Mouse (Mus musculus): Measurements from ENCODE around the gene Tmem151b. TPM values are rescaled to one million over a fixed set of nuclear protein-coding genes. Genes with fewer than 3 reads are reported as not detected.

The Tmem151b gene
- total RNA-seq, 2 experiments from 2014 or later, result 120 to 121 TPM

DNA sequence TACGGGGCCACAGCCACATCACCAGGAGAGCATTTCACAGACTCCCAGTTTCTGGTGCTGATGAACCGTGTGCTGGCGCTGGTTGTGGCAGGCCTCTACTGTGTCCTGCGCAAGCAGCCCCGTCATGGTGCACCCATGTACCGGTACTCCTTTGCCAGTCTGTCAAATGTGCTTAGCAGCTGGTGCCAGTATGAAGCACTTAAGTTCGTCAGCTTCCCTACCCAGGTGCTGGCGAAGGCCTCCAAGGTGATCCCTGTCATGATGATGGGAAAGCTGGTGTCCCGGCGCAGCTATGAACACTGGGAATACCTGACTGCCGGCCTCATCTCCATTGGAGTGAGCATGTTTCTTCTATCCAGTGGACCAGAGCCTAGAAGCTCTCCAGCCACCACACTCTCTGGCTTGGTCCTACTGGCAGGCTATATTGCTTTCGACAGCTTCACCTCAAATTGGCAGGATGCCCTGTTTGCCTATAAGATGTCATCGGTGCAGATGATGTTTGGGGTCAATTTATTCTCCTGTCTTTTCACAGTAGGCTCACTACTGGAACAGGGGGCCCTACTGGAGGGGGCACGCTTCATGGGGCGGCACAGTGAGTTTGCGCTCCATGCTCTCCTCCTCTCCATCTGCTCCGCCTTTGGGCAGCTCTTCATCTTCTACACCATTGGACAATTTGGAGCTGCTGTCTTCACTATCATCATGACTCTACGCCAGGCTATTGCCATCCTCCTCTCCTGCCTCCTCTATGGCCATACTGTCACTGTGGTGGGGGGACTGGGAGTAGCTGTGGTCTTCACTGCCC is 17.1 kb upstream of the Tmem151b start:
- intact Hi-C loops (cut with DNase I), result no loop called here
- DNase-seq (ENCODE audit: low spot score in 2 of 2), result peak; percentile 23 to 26

DNA sequence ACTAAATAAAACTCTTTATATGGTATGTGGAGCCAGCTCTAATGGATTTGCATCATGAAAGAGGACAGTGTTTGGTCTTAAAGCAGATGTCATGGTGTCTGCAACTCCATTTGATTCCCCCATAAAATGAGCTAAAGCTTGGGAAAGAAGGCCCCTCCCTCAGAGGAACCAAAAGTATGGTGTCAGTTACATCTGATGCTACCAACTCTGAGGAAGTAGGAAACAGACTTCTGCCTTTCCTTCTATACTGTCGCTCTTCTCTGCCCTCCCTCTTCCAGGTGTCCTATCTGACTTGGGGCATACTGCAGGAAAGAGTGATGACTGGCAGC is 16.5 kb upstream of the Tmem151b start:
- no peak for DNase-seq (ENCODE audit: low spot score in 2 of 2)
- intact Hi-C loops (cut with DNase I), result no loop called here

DNA sequence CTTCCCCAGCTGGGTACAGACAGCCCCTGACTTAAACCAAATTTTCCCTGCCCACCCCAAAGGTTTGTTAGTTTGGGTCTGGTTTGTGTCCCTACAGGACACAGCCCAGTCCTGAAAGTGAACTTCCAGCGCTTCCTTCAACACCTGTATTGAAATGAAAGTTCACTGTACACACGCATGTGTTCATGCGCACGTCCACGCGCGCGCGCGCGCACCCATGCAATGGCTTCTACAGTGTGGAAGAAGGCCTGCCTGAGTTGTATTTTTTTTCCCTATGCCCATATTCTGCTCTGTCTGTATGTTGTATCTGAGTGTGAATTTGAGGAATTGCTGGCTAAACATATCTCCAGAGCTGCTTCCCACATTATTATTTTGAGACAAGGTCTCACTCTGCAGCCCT is 15.6 kb upstream of the Tmem151b start:
- intact Hi-C loops (cut with DNase I), result no loop called here
- no peak for DNase-seq (ENCODE audit: low spot score in 2 of 2)

DNA sequence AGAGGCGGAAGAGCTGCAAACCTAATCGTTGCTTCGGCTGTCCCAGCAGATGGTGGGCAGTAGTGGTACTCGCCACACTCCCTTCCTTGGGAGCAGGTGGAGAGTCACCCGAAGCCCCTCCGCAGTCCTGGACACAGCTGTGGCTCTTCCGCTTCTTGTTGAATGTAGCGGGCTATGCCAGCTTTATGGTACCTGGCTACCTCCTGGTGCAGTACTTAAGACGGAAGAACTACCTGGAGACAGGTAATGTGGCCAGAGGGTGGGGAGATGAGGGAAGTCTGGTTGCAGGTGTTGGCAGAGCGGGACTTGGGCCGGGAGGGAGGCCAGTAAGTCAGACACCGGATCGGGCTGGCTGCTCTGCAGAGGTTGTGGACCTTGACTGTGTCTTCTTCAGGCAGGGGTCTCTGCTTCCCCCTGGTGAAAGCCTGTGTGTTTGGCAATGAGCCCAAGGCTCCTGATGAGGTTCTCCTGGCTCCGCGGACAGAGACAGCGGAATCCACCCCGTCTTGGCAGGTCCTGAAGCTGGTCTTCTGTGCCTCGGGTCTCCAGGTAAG is 15.1 kb upstream of the Tmem151b start:
- intact Hi-C loops (cut with DNase I), result no loop called here
- no peak for DNase-seq (ENCODE audit: low spot score in 2 of 2)

DNA sequence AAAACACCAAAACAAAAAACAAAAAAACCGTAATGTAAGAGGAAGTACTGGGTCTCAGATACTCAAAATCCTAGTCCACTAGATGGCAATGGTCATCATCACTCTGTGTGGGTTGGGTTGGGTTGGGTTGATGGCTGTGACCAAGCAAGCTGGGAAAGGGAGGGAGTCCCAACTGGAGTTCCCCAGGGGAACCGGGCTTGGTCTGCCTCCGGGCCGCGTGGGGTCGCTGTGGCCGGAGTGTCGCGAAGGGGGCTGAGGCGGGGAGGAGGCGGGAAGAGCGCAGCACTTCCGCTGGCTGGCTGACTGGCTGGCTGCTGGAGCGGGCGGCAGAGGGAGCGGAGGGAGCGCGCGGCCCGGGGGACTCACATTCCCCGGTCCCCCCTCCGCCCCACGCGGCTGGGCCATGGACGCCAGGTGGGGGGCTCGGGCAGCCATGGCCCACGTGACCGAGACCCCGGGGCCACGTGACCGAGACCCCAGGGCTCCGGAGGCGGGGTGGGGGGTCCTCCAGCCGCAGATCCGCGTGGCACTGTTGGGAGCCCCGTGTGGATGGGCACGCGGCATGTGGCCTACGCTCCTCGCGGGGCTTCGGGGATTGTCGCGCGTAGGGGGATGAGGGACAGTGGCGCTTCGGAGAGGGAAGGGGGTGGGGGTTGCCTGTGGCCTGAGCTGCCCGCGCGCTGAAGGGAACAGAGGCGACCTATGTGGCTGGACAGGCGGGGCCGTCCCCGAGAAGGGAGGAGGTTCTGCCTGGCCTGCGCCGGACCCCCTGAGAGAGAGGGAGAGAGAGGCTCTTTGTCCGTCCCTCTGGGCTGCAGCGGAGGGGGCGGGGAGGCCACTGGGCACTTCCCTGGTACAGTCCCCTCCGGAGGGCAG is 14.4 kb upstream of the Tmem151b start, which contains the start of gene Slc35b2:
Gene Slc35b2 (plus strand): TSS at position 220 of the 876 bp plus-strand sequence.
- intact Hi-C loops (cut with DNase I), result no loop called here
- DNase-seq (ENCODE audit: low spot score in 2 of 2), result peak; percentile 90 to 91

DNA sequence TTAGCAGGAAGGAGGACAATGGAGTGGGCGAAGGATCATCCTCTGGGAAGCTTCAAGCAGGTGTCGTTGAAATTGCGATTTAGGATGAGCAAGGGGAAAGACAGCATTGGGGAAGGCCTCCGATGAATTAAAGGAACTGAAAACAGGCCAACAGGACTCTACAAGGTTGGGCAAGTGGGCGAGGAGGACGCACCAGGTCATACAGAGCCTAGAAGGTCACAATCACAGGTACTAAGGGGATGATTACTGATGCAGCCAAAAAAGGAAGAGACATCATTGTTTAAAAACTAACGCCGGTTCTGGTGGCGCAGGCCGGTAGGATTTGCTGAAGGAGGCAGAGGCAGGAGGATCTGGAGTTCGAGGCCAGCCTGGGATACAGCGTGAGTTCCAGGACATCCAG is 13.7 kb upstream of the Tmem151b start:
- intact Hi-C loops (cut with DNase I), result no loop called here
- no peak for DNase-seq (ENCODE audit: low spot score in 2 of 2)

DNA sequence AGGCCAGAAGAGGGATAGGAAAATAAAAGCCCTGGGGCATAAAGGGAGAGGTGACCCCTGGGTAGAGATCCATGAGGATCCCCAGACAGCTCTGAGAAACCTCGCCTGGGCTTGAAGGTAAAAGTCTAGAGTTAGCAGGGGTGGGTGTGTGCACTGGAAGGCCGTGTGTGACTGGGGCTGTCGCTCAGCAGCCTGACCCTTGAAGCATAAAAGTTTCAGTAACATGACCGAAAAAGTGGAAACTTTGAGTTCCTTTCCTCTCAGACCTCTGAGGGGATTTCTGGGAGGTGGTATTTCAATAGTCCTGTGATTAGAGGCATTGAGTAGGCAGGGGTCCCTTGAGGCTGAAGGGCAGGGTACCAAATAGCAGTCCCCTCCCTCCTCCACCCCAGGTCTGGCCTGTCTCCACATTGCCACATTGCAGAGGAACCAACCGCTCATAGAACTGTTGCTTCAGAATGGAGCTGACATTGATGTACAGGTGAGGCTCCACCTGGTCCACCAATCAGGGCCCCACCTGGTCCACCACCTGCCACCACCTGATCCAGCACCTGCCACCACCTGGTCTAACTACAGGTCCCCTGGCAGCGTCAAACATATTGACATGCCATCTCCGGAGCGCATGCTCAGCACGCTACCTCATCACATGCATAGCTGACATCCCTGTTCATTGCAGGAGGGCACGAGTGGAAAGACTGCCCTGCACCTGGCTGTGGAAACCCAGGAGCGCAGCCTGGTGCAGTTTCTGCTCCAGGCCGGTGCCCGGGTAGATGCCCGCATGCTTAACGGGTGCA is 10.5 kb upstream of the Tmem151b start:
- intact Hi-C loops (cut with DNase I), result no loop called here
- DNase-seq (ENCODE audit: low spot score in 2 of 2), result no peak

DNA sequence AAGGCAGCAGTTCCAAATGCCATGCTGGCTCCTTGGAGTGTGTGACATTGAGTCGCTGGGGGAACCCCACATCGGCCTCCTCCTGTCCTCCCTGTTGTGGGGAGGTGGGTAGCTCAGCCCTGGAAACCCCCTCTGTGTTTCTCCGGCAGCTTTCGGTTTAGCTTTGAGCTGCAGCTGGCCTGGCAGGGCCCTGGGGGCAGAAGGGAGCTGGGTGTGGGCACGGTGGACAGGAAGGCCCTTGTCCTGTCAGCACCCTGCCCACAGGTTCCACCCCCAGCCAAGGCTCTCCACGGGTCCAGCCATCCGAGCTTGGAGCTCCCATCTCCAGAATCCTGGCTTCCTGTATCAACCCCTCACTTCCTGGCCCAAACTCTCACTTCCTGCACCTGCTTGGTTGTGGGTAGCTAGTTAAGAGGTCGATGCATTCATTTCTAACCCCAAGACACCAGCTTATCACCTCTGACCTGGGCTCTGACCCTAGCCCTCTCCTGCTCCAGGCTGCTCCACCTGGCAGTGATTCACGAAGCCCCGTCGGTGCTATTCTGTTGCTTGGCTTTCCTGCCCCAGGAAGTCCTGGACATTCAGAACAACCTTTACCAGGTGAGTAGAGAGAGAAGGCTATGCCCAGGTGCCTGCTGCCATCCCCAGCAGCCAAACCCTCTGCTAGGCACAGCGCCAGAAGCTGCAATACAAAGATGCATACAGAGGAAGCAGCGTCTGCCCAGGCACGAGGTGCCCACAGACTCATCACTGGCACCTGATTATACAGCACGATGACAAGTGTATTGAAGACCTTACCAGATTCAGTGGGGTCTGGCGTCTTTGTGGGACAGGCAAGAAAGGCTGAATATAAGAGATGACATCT is 8.8 kb upstream of the Tmem151b start:
- intact Hi-C loops (cut with DNase I), result no loop called here
- DNase-seq (ENCODE audit: low spot score in 2 of 2), result no peak

DNA sequence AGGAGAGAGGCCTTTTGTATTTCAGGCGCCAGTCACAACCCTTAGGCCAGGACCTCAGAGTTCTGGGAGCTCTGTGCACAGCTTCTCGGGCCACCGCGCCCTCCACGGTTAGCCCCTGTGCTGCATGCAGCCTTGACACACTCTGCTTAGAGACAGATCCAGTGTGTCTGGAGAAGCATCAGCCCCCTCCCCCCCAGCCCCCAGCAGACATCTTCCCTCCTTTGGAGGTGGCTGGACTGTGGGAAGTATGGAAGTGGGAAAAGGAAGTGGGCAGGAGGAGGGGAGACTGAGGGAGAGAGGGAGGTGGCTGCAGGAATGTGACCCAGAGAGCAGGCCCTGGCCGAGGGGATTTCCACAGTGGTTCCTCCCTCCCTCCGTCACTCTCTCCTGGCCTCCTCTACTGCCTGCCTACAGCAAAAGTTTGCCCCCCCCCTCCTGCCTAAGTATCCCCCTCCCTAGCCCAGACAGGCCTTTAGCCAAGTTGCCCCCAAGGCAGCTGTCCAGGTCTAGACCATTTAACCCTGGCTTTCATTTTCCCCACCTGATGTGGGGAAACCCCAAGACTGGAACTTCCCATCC is 7.9 kb upstream of the Tmem151b start:
- DNase-seq (ENCODE audit: low spot score in 2 of 2), result no peak
- intact Hi-C loops (cut with DNase I), result no loop called here

DNA sequence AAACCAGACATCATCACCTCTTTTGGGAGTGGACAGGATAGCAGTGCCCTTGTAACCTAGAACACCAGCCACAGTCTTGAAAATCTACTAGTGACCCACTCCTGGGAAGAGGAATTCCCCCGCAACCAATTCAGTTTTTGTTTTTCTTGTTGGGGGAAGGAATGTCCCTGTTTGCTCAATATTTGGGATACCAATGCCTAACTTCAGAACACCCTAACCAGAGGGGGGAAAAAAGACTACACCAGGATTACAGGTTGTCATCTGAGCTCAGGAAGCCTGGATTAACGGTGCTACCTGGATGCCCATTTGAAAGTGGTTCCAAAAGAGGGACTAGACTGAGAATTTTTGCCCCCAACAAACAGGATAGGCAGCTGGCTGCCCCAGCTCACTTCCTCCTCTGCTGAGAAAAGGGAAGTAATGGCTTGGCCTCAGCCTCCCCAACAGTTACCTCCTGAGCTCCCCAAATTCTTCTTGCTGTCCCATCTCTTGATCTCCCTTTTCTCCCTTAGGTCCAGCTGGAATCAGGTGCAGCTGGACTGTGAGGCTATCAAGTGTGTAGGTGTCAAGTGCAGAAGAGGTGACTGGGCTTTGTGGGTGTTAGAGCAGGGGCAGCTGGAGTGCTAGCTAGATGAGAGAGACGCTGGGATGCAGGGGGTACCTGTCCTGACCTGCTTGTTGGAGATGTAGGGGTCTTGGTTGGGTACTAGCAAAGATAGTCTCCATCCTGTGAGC is 7.2 kb upstream of the Tmem151b start:
- intact Hi-C loops (cut with DNase I), result no loop called here
- no peak for DNase-seq (ENCODE audit: low spot score in 2 of 2)

DNA sequence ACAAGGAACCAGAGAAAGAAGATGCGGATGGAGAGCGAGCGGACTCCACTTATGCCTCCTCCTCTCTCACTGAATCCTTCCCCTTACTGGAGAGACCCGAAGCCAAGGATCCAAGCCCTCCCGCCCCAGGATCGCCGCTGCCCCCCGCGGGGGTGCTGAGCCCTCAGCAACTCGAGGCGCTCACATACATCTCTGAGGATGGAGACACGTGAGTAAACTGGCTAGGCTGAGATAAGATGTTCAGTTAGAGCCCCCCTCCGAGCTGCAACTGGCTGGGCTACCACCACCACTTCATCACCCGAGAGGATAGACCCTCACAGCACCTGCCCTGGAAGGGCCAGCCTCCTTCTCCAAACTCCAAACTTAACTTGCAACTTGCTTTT is 6.6 kb upstream of the Tmem151b start:
- intact Hi-C loops (cut with DNase I), result no loop called here
- no peak for DNase-seq (ENCODE audit: low spot score in 2 of 2)

DNA sequence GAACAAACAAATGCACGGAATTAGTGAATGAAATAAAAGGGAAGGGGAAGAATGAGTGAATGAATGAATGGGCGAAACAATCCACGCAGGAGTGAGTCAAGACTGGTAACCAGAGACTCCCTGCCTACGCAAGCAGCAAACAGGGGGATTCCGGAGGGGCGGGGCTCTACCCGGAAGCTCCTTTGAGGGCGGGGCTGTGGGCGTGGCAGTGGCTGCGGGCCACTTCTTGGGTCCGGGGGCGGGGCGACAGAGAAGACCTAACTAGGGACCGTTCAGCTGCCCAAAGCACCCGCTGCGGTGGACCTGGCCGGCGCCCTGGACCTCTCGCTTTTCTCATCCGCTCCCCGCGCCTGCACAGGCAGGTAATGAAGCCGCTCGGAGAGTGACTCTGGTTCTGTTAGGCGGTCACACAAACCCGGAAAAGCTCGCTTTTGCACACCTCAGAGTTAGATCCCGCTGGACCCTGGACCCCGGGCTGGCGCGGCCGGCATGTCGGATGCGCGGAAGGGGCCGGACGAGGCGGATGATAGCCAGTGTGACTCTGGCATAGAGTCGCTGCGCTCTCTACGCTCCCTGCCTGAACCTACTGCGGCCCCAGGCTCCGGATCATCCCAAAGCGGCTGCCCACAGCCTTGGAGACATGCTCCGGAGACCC is 6.1 kb upstream of the Tmem151b start, which contains the start of gene Nfkbie:
Gene Nfkbie (plus strand): TSS at position 252 of the 655 bp plus-strand sequence.
- peak; percentile 82 to 84 for DNase-seq (ENCODE audit: low spot score in 2 of 2)
- intact Hi-C loops (cut with DNase I), result no loop called here

DNA sequence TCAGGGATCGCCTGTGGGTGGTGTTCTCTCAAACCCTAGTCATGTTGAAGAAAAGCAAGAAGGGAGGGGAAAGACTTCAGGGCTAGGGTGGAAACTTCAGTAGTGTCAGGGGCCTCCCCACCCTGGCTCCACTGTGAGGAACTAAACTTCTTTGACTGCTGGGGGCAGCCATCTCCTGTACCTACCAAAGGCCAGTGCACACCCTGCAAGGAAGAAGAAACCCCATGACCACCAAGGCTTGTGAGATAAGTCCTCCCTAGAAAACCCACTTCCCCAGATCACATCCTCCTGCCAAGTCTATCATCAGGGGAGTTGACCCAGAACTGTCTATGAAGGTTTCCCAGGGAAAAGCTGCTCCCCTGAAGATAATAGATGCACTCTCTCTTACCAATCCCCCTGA is 4.9 kb upstream of the Tmem151b start:
- intact Hi-C loops (cut with DNase I), result no loop called here
- DNase-seq (ENCODE audit: low spot score in 2 of 2), result no peak

DNA sequence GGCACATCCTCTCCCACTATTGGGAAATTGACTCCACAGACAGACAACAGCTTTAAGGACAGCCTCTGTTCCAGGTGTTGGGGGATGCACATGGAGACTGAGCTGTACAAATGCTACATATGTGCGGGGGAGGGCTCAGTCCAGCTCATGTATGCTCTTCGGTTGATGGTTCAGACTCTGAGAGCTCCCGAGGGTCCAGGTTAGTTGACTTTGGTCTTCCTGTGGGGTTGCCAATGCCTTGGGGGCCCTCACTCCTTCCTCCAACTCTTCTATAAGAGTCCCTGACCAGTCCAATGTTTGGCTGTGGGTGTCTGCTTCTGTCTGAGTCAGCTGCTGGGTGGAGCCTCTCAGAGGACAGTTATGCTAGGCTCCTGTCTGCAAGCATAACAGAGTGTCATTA is 3.6 kb upstream of the Tmem151b start:
- DNase-seq (ENCODE audit: low spot score in 2 of 2), result no peak
- intact Hi-C loops (cut with DNase I), result loop anchor here (2.0 kb wide), 1 partner anchor 74 kb away; no protein-coding TSS in a partner anchor

DNA sequence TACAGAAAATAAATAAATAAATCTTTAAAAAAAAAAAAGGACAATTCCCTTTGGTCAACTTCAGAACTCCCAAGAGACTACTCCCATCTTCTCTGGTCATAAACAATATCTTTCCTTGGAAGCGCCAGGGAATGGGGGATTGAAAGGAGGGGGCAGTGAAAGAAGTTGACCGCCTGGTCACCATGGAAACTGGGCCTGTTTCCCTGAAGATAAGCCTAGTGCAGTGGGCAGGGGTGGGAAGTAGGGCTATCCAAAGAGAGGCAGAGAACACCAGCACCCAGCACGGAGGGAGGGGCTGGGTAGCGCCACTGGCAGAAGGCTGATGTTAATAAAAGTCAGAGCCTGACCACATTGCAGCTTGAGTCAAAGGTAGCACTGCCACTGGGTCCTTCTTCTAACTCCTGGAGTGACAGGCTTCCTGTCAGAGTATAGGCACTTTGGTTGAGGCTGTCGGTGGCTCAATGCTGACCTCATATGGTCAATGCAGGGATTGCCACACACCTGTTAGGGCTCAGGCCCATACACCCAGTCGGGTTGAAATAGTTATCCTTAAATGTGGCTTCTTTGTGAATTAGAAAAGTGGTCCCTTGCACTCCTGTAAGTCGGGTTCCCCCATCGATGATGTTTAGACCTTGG is 2.5 kb upstream of the Tmem151b start:
- peak; percentile 74 to 79 for DNase-seq (ENCODE audit: low spot score in 2 of 2)
- intact Hi-C loops (cut with DNase I), result loop anchor here (2.0 kb wide), 1 partner anchor 73 kb away; no protein-coding TSS in a partner anchor

DNA sequence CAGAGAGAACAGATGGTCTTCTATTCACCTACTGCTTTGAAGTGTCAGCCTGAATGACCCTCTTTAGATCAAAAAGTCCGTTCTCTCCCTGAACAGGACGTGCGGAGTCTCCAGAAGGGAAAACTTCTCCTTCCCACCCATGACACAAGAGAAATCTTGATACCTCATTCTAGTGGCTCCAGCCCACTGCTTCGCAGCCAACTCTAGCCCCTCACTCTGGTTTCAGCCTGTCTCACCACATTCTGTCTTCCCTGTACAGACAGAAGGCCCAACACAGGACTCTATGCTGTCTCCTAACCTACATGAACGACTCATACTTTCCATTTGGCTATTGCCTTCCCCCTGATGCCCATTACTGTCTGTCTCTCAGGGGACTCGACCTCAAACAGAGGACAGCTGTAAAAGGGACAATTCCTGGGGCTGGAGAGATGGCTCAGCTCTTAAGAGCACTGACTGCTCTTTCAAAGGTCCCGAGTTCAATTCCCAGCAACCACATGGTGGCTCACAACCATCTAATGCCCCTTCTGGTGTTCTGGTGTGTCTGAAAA is 1.8 kb upstream of the Tmem151b start:
- intact Hi-C loops (cut with DNase I), result no loop called here
- DNase-seq (ENCODE audit: low spot score in 2 of 2), result no peak

All from left cerebral cortex, postnatal 36 days (tissue).